Mouse (Mus musculus) olfactory bulb, adult 2 months (tissue): ENCODE data around the gene Setd1a.

Experiments
- CTCF ChIP-seq: fragments of 200-500 bp; IDR thresholded peaks from 2 replicates; pipeline ENCODE4 v1.5.1; 2012; ENCODE audit warnings: low read depth, mild to moderate bottlenecking, low read length, moderate library complexity; ENCODE audit not compliant: insufficient read depth
- POLR2A ChIP-seq: fragments of 200-500 bp; IDR thresholded peaks from 2 replicates; pipeline ENCODE4 v1.6.1; 2012; ENCODE audit warnings: mild to moderate bottlenecking, low read depth, low read length, moderate library complexity; ENCODE audit not compliant: insufficient read depth

- TF ChIP-seq CTCF: no peak
- TF ChIP-seq POLR2A: no peak
These were observed 44.5 kb downstream of the Setd1a start for GRCm38 (mm10) chr7:127820836-127821509.
